Mouse (Mus musculus): ENCODE results near the gene Hs3st4.

Hs3st4 gene

GRCm38 (mm10) chr7:124136133-124136532 lies 153.5 kb downstream of the Hs3st4 start:
- DNase-seq (ENCODE audit: low read depth, low spot score), result no peak

- DNase-seq (ENCODE audit: low read depth, low spot score), result no peak
Measured at GRCm38 (mm10) chr7:124141229-124141628, 158.6 kb downstream of the Hs3st4 start.

GRCm38 (mm10) chr7:124150901-124151300 lies 168.2 kb downstream of the Hs3st4 start:
- DNase-seq (ENCODE audit: low read depth, low spot score), result no peak

GRCm38 (mm10) chr7:124163301-124163700 lies 180.6 kb downstream of the Hs3st4 start:
- no peak for DNase-seq (ENCODE audit: low read depth, low spot score)

GRCm38 (mm10) chr7:124166229-124166628 lies 183.6 kb downstream of the Hs3st4 start:
- no peak for DNase-seq (ENCODE audit: low read depth, low spot score)

- DNase-seq (ENCODE audit: low read depth, low spot score), result no peak
Measured at GRCm38 (mm10) chr7:124168796-124169195, 186.1 kb downstream of the Hs3st4 start.

- no peak for DNase-seq (ENCODE audit: low read depth, low spot score)
Measured at GRCm38 (mm10) chr7:124170001-124170400, 187.3 kb downstream of the Hs3st4 start.

GRCm38 (mm10) chr7:124171992-124172391 lies 189.3 kb downstream of the Hs3st4 start:
- DNase-seq (ENCODE audit: low read depth, low spot score), result no peak

GRCm38 (mm10) chr7:124180926-124181325 lies 198.3 kb downstream of the Hs3st4 start:
- DNase-seq (ENCODE audit: low read depth, low spot score), result no peak

GRCm38 (mm10) chr7:124184693-124185092 lies 202.0 kb downstream of the Hs3st4 start:
- no peak for DNase-seq (ENCODE audit: low read depth, low spot score)

GRCm38 (mm10) chr7:124198811-124199570 lies 216.3 kb downstream of the Hs3st4 start:
- DNase-seq (ENCODE audit: low read depth, low spot score), result peak; percentile 4

GRCm38 (mm10) chr7:124216921-124217320 lies 234.3 kb downstream of the Hs3st4 start:
- no peak for DNase-seq (ENCODE audit: low read depth, low spot score)

- no peak for DNase-seq (ENCODE audit: low read depth, low spot score)
Measured at GRCm38 (mm10) chr7:124220556-124220955, 237.9 kb downstream of the Hs3st4 start.

- no peak for DNase-seq (ENCODE audit: low read depth, low spot score)
Measured at GRCm38 (mm10) chr7:124237896-124238670, 255.4 kb downstream of the Hs3st4 start.

GRCm38 (mm10) chr7:124239903-124240647 lies 257.4 kb downstream of the Hs3st4 start:
- no peak for DNase-seq (ENCODE audit: low read depth, low spot score)

- DNase-seq (ENCODE audit: low read depth, low spot score), result no peak
Measured at GRCm38 (mm10) chr7:124249838-124250237, 267.2 kb downstream of the Hs3st4 start.

GRCm38 (mm10) chr7:124250566-124250965 lies 267.9 kb downstream of the Hs3st4 start:
- no peak for DNase-seq (ENCODE audit: low read depth, low spot score)

GRCm38 (mm10) chr7:124258419-124258818 lies 275.8 kb downstream of the Hs3st4 start:
- DNase-seq (ENCODE audit: low read depth, low spot score), result no peak

GRCm38 (mm10) chr7:124270734-124271133 lies 288.1 kb downstream of the Hs3st4 start:
- no peak for DNase-seq (ENCODE audit: low read depth, low spot score)

GRCm38 (mm10) chr7:124289873-124290272 lies 307.2 kb downstream of the Hs3st4 start:
- DNase-seq (ENCODE audit: low read depth, low spot score), result no peak

- DNase-seq (ENCODE audit: low read depth, low spot score), result no peak
Measured at GRCm38 (mm10) chr7:124319451-124319850, 336.8 kb downstream of the Hs3st4 start.

GRCm38 (mm10) chr7:124335635-124336034 lies 353.0 kb downstream of the Hs3st4 start:
- no peak for DNase-seq (ENCODE audit: low read depth, low spot score)
